Mouse (Mus musculus): ENCODE results near the gene Abcb4. TPM values are rescaled to one million over a fixed set of nuclear protein-coding genes. Genes with fewer than 3 reads are reported as not detected.

The Abcb4 gene
- polyA plus RNA-seq, 1 experiment from 2014 or later = not detected

- Histone ChIP-seq H3K36me3 (ENCODE audit: control insufficient read depth, insufficient read depth, low read length) (no peaks in the 10 kb centered on the region), H3K4me1 (ENCODE audit: control insufficient read depth, insufficient read depth, low read length) (peaks cover 6% of the 10 kb centered on the region; the same call in 1 of the 2 replicates), H3K4me2 (replicated peaks; ENCODE audit: low read depth, low read length) (no peak overlapping the region), H3K27ac (ENCODE audit: low read depth, low read length) (no peak overlapping the region), H3K9ac (ENCODE audit: low read depth, low read length) (no peak overlapping the region), H3K9me3 (ENCODE audit: control insufficient read depth, low read length) (no peaks in the 10 kb centered on the region), H3K4me3 (ENCODE audit: low read length) (no peak overlapping the region), H3K27me3 (ENCODE audit: control insufficient read depth, insufficient read depth, low read length) (peaks cover 5% of the 10 kb centered on the region; the same call in 1 of the 2 replicates)
- ATAC-seq (ENCODE audit: low FRiP score, low TSS enrichment) = no peak
- 80% methylated on average over 3 of the region's 3 CpGs for WGBS
Measured at GRCm38 (mm10) chr5:8898246-8898645, 4.7 kb downstream of the Abcb4 start.

GRCm38 (mm10) chr5:8901001-8901400, 7.5 kb downstream of the Abcb4 start:
- Histone ChIP-seq H3K4me1 (ENCODE audit: control insufficient read depth, insufficient read depth, low read length) (no peaks in the 10 kb centered on the region), H3K36me3 (ENCODE audit: control insufficient read depth, insufficient read depth, low read length) (no peaks in the 10 kb centered on the region), H3K4me3 (ENCODE audit: low read length) (no peak overlapping the region), H3K9ac (ENCODE audit: low read depth, low read length) (no peak overlapping the region), H3K27ac (ENCODE audit: low read depth, low read length) (no peak overlapping the region), H3K9me3 (ENCODE audit: control insufficient read depth, low read length) (no peaks in the 10 kb centered on the region), H3K27me3 (ENCODE audit: control insufficient read depth, insufficient read depth, low read length) (no peaks in the 10 kb centered on the region), H3K4me2 (replicated peaks; ENCODE audit: low read depth, low read length) (no peak overlapping the region)
- 78% methylated on average over 1 of the region's 1 CpGs for WGBS
- no peak for ATAC-seq (ENCODE audit: low FRiP score, low TSS enrichment)

- H3K4me2 ChIP-seq (replicated peaks; ENCODE audit: low read depth, low read length) = no peak overlapping the region
- H3K9me3 ChIP-seq (ENCODE audit: control insufficient read depth, low read length) = no peaks in the 10 kb centered on the region
- no peaks in the 10 kb centered on the region for H3K4me1 ChIP-seq (ENCODE audit: control insufficient read depth, insufficient read depth, low read length)
- WGBS = 77% methylated on average over 6 of the region's 6 CpGs
- no peak overlapping the region for H3K9ac ChIP-seq (ENCODE audit: low read depth, low read length)
- H3K36me3 ChIP-seq (ENCODE audit: control insufficient read depth, insufficient read depth, low read length) = no peaks in the 10 kb centered on the region
- no peak overlapping the region for H3K4me3 ChIP-seq (ENCODE audit: low read length)
- no peaks in the 10 kb centered on the region for H3K27me3 ChIP-seq (ENCODE audit: control insufficient read depth, insufficient read depth, low read length)
- ATAC-seq (ENCODE audit: low FRiP score, low TSS enrichment) = no peak
- H3K27ac ChIP-seq (ENCODE audit: low read depth, low read length) = no peak overlapping the region
Measured at GRCm38 (mm10) chr5:8902141-8902817, 8.8 kb downstream of the Abcb4 start.

GRCm38 (mm10) chr5:8904539-8904938, 11.0 kb downstream of the Abcb4 start:
- H3K4me2 ChIP-seq (replicated peaks; ENCODE audit: low read depth, low read length) = no peak overlapping the region
- no peaks in the 10 kb centered on the region for H3K36me3 ChIP-seq (ENCODE audit: control insufficient read depth, insufficient read depth, low read length)
- no peak overlapping the region for H3K4me3 ChIP-seq (ENCODE audit: low read length)
- H3K9ac ChIP-seq (ENCODE audit: low read depth, low read length) = no peak overlapping the region
- H3K27ac ChIP-seq (ENCODE audit: low read depth, low read length) = no peak overlapping the region
- H3K9me3 ChIP-seq (ENCODE audit: control insufficient read depth, low read length) = no peaks in the 10 kb centered on the region
- no peaks in the 10 kb centered on the region for H3K27me3 ChIP-seq (ENCODE audit: control insufficient read depth, insufficient read depth, low read length)
- WGBS = 81% methylated on average over 6 of the region's 6 CpGs
- ATAC-seq (ENCODE audit: low FRiP score, low TSS enrichment) = no peak
- no peaks in the 10 kb centered on the region for H3K4me1 ChIP-seq (ENCODE audit: control insufficient read depth, insufficient read depth, low read length)

GRCm38 (mm10) chr5:8911567-8912198, 18.2 kb downstream of the Abcb4 start:
- no peak overlapping the region for H3K27ac ChIP-seq (ENCODE audit: low read depth, low read length)
- no peaks in the 10 kb centered on the region for H3K36me3 ChIP-seq (ENCODE audit: control insufficient read depth, insufficient read depth, low read length)
- 85% methylated on average over 8 of the region's 8 CpGs for WGBS
- H3K27me3 ChIP-seq (ENCODE audit: control insufficient read depth, insufficient read depth, low read length) = no peaks in the 10 kb centered on the region
- ATAC-seq (ENCODE audit: low FRiP score, low TSS enrichment) = no peak
- H3K9me3 ChIP-seq (ENCODE audit: control insufficient read depth, low read length) = no peaks in the 10 kb centered on the region
- no peak overlapping the region for H3K4me3 ChIP-seq (ENCODE audit: low read length)
- no peak overlapping the region for H3K4me2 ChIP-seq (replicated peaks; ENCODE audit: low read depth, low read length)
- no peak overlapping the region for H3K9ac ChIP-seq (ENCODE audit: low read depth, low read length)
- H3K4me1 ChIP-seq (ENCODE audit: control insufficient read depth, insufficient read depth, low read length) = no peaks in the 10 kb centered on the region

- H3K36me3 ChIP-seq (ENCODE audit: control insufficient read depth, insufficient read depth, low read length) = no peaks in the 10 kb centered on the region
- WGBS = 80% methylated on average over 2 of the region's 2 CpGs
- H3K4me2 ChIP-seq (replicated peaks; ENCODE audit: low read depth, low read length) = no peak overlapping the region
- no peaks in the 10 kb centered on the region for H3K9me3 ChIP-seq (ENCODE audit: control insufficient read depth, low read length)
- no peak overlapping the region for H3K27ac ChIP-seq (ENCODE audit: low read depth, low read length)
- ATAC-seq (ENCODE audit: low FRiP score, low TSS enrichment) = no peak
- H3K27me3 ChIP-seq (ENCODE audit: control insufficient read depth, insufficient read depth, low read length) = no peaks in the 10 kb centered on the region
- H3K4me1 ChIP-seq (ENCODE audit: control insufficient read depth, insufficient read depth, low read length) = no peaks in the 10 kb centered on the region
- no peak overlapping the region for H3K4me3 ChIP-seq (ENCODE audit: low read length)
- no peak overlapping the region for H3K9ac ChIP-seq (ENCODE audit: low read depth, low read length)
Measured at GRCm38 (mm10) chr5:8916400-8916799, 22.9 kb downstream of the Abcb4 start.

- Histone ChIP-seq H3K36me3 (ENCODE audit: control insufficient read depth, insufficient read depth, low read length) (no peaks in the 10 kb centered on the region), H3K9ac (ENCODE audit: low read depth, low read length) (no peak overlapping the region), H3K4me1 (ENCODE audit: control insufficient read depth, insufficient read depth, low read length) (no peaks in the 10 kb centered on the region), H3K27ac (ENCODE audit: low read depth, low read length) (no peak overlapping the region), H3K9me3 (ENCODE audit: control insufficient read depth, low read length) (no peaks in the 10 kb centered on the region), H3K27me3 (ENCODE audit: control insufficient read depth, insufficient read depth, low read length) (no peaks in the 10 kb centered on the region), H3K4me3 (ENCODE audit: low read length) (no peak overlapping the region), H3K4me2 (replicated peaks; ENCODE audit: low read depth, low read length) (no peak overlapping the region)
- ATAC-seq (ENCODE audit: low FRiP score, low TSS enrichment) = no peak
- WGBS = 66% methylated on average over 6 of the region's 6 CpGs
Measured at GRCm38 (mm10) chr5:8917069-8917468, 23.6 kb downstream of the Abcb4 start.

GRCm38 (mm10) chr5:8928440-8928839, 34.9 kb downstream of the Abcb4 start:
- 52% methylated on average over 9 of the region's 9 CpGs for WGBS
- H3K36me3 ChIP-seq (ENCODE audit: control insufficient read depth, insufficient read depth, low read length) = no peaks in the 10 kb centered on the region
- no peak overlapping the region for H3K4me2 ChIP-seq (replicated peaks; ENCODE audit: low read depth, low read length)

GRCm38 (mm10) chr5:8937965-8938364, 44.4 kb downstream of the Abcb4 start:
- no peak overlapping the region for H3K9ac ChIP-seq (ENCODE audit: low read depth, low read length)
- no peaks in the 10 kb centered on the region for H3K9me3 ChIP-seq (ENCODE audit: control insufficient read depth, low read length)
- ATAC-seq (ENCODE audit: low FRiP score, low TSS enrichment) = 0 out of 2 replicates have a peak, but pooled peaks have one; percentile 24
- no peaks in the 10 kb centered on the region for H3K4me1 ChIP-seq (ENCODE audit: control insufficient read depth, insufficient read depth, low read length)
- H3K4me3 ChIP-seq (ENCODE audit: low read length) = no peak overlapping the region
- H3K27me3 ChIP-seq (ENCODE audit: control insufficient read depth, insufficient read depth, low read length) = no peaks in the 10 kb centered on the region
- WGBS = 72% methylated on average over 7 of the region's 7 CpGs
- no peak overlapping the region for H3K27ac ChIP-seq (ENCODE audit: low read depth, low read length)
- no peak overlapping the region for H3K4me2 ChIP-seq (replicated peaks; ENCODE audit: low read depth, low read length)
- H3K36me3 ChIP-seq (ENCODE audit: control insufficient read depth, insufficient read depth, low read length) = no peaks in the 10 kb centered on the region

More at GRCm38 (mm10) chr5:8928440-8928839, 34.9 kb downstream of the Abcb4 start:
- H3K27me3 ChIP-seq (ENCODE audit: control insufficient read depth, insufficient read depth, low read length) = no peaks in the 10 kb centered on the region
- no peaks in the 10 kb centered on the region for H3K4me1 ChIP-seq (ENCODE audit: control insufficient read depth, insufficient read depth, low read length)
- H3K9ac ChIP-seq (ENCODE audit: low read depth, low read length) = no peak overlapping the region
- no peak overlapping the region for H3K27ac ChIP-seq (ENCODE audit: low read depth, low read length)
- no peak for ATAC-seq (ENCODE audit: low FRiP score, low TSS enrichment)
- peaks cover 4% of the 10 kb centered on the region; the same call in 1 of the 2 replicates for H3K9me3 ChIP-seq (ENCODE audit: control insufficient read depth, low read length)
- H3K4me3 ChIP-seq (ENCODE audit: low read length) = no peak overlapping the region

Data from kidney, embryonic 14.5 days (tissue).